In the genomic region with DNA sequence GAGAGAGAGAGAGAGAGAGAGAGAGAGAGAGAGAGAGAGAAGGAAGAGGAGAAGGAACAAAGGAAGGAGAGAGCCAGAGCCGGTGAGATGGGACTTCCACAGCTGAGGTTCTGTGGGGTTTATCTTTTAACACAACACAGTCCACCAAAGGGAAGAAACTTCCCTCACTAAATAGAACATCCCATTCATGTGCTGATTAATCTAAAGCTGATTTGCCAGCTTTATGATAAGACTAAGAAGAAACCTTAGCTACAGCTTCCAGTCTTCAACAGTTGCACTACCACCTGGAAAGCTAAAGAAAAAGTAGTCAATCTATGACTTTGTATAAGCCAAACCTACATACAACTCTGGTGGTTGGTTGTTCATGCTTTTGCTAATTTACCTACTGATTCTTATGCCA, we compare ENCODE assay signal across 1 mouse cellular context.
TF ChIP-seq lines count a peak whose summit lies in the region.

No protein-coding gene starts in this region.

TF ChIP-seq in MEL, 35 proteins besides CTCF, POLR2A, EP300 and RAD21 (continued from another document):
- TF ChIP-seq USF2 (IDR thresholded peaks at IDR 0.05; ENCODE audit: borderline replicate concordance in 1 of 2, insufficient read depth in 1 of 2, low read depth in 1 of 2, low read length in 2 of 2), result no peak
- TF ChIP-seq MYC (IDR thresholded peaks at IDR 0.05; ENCODE audit: low read depth, low read length), result no peak
- no peak for TF ChIP-seq SIN3A (IDR thresholded peaks at IDR 0.05; ENCODE audit: low read length)
